Mouse (Mus musculus): ENCODE measurements at regions not wholly inside any gene's neighbourhood (a gene's known extent, or its start where the extent isn't known, plus 50 kb on each side); places are given as distances from the start of the nearest gene placed in this dataset.
A peak's percentile ranks its signal among the peaks of the same experiment; 100 is the strongest.
"Not testable (repeated sequence)": the region's sequence is repeated elsewhere in the genome, so short reads cannot be mapped to it uniquely, and the experiment has no call there.

- no peak for TF ChIP-seq NANOG (IDR thresholded peaks at IDR 0.05; ENCODE audit: borderline replicate concordance, low read length)
- no peak for TF ChIP-seq CTCF (conservative IDR thresholded peaks at IDR 0.05; ENCODE audit: low read length)
- TF ChIP-seq POU5F1 (IDR thresholded peaks at IDR 0.05; ENCODE audit: borderline replicate concordance, low read length), result no peak
- H3K27me3 ChIP-seq (ENCODE audit: insufficient read depth, low read length), result no peaks in the 10 kb centered on the region
- H3K4me3 ChIP-seq (replicated peaks; ENCODE audit: low read length), result no peak overlapping the region
- no peaks in the 10 kb centered on the region for H3K9me3 ChIP-seq (ENCODE audit: low read length)
- H3K36me3 ChIP-seq (ENCODE audit: insufficient read depth, low read length), result no peaks in the 10 kb centered on the region
- H3K4me1 ChIP-seq (replicated peaks; ENCODE audit: low read depth, low read length), result no peaks in the 10 kb centered on the region
Observed at GRCm38 (mm10) chr8:114001674-114002073, 131.7 kb upstream of the Nudt7 start.

GRCm38 (mm10) chr8:114004436-114004835 lies 128.9 kb upstream of the Nudt7 start:
- Histone ChIP-seq H3K36me3 (ENCODE audit: insufficient read depth, low read length) (no peaks in the 10 kb centered on the region), H3K9me3 (ENCODE audit: low read length) (no peaks in the 10 kb centered on the region), H3K4me3 (replicated peaks; ENCODE audit: low read length) (no peak overlapping the region), H3K27me3 (ENCODE audit: insufficient read depth, low read length) (no peaks in the 10 kb centered on the region), H3K4me1 (replicated peaks; ENCODE audit: low read depth, low read length) (no peaks in the 10 kb centered on the region)
- TF ChIP-seq NANOG (IDR thresholded peaks at IDR 0.05; ENCODE audit: borderline replicate concordance, low read length), result no peak
- no peak for TF ChIP-seq POU5F1 (IDR thresholded peaks at IDR 0.05; ENCODE audit: borderline replicate concordance, low read length)
- no peak for TF ChIP-seq CTCF (conservative IDR thresholded peaks at IDR 0.05; ENCODE audit: low read length)

GRCm38 (mm10) chr8:114006587-114006986 lies 126.8 kb upstream of the Nudt7 start:
- Histone ChIP-seq H3K9me3 (ENCODE audit: low read length) (no peaks in the 10 kb centered on the region), H3K4me3 (replicated peaks; ENCODE audit: low read length) (no peak overlapping the region), H3K36me3 (ENCODE audit: insufficient read depth, low read length) (no peaks in the 10 kb centered on the region), H3K27me3 (ENCODE audit: insufficient read depth, low read length) (no peaks in the 10 kb centered on the region), H3K4me1 (replicated peaks; ENCODE audit: low read depth, low read length) (no peaks in the 10 kb centered on the region)
- no peak for TF ChIP-seq CTCF (conservative IDR thresholded peaks at IDR 0.05; ENCODE audit: low read length)
- TF ChIP-seq NANOG (IDR thresholded peaks at IDR 0.05; ENCODE audit: borderline replicate concordance, low read length), result no peak
- no peak for TF ChIP-seq POU5F1 (IDR thresholded peaks at IDR 0.05; ENCODE audit: borderline replicate concordance, low read length)

GRCm38 (mm10) chr8:114007103-114007502 lies 126.3 kb upstream of the Nudt7 start:
- Histone ChIP-seq H3K27me3 (ENCODE audit: insufficient read depth, low read length) (no peaks in the 10 kb centered on the region), H3K36me3 (ENCODE audit: insufficient read depth, low read length) (no peaks in the 10 kb centered on the region), H3K4me3 (replicated peaks; ENCODE audit: low read length) (no peak overlapping the region), H3K9me3 (ENCODE audit: low read length) (no peaks in the 10 kb centered on the region), H3K4me1 (replicated peaks; ENCODE audit: low read depth, low read length) (no peaks in the 10 kb centered on the region)
- TF ChIP-seq NANOG (IDR thresholded peaks at IDR 0.05; ENCODE audit: borderline replicate concordance, low read length) (no peak), CTCF (conservative IDR thresholded peaks at IDR 0.05; ENCODE audit: low read length) (no peak), POU5F1 (IDR thresholded peaks at IDR 0.05; ENCODE audit: borderline replicate concordance, low read length) (no peak)

GRCm38 (mm10) chr8:114018364-114018763 lies 115.0 kb upstream of the Nudt7 start:
- Histone ChIP-seq H3K9me3 (ENCODE audit: low read length) (no peaks in the 10 kb centered on the region), H3K4me1 (replicated peaks; ENCODE audit: low read depth, low read length) (no peaks in the 10 kb centered on the region), H3K36me3 (ENCODE audit: insufficient read depth, low read length) (no peaks in the 10 kb centered on the region), H3K4me3 (replicated peaks; ENCODE audit: low read length) (no peak overlapping the region), H3K27me3 (ENCODE audit: insufficient read depth, low read length) (no peaks in the 10 kb centered on the region)
- TF ChIP-seq NANOG (IDR thresholded peaks at IDR 0.05; ENCODE audit: borderline replicate concordance, low read length) (no peak), CTCF (conservative IDR thresholded peaks at IDR 0.05; ENCODE audit: low read length) (no peak), POU5F1 (IDR thresholded peaks at IDR 0.05; ENCODE audit: borderline replicate concordance, low read length) (no peak)

GRCm38 (mm10) chr8:114030141-114030540 lies 103.2 kb upstream of the Nudt7 start:
- H3K4me1 ChIP-seq (replicated peaks; ENCODE audit: low read depth, low read length); H3K9me3 ChIP-seq (ENCODE audit: low read length); H3K36me3 ChIP-seq (ENCODE audit: insufficient read depth, low read length); H3K4me3 ChIP-seq (replicated peaks; ENCODE audit: low read length); H3K27me3 ChIP-seq (ENCODE audit: insufficient read depth, low read length): not testable (repeated sequence)

GRCm38 (mm10) chr8:114052426-114052825 lies 80.9 kb upstream of the Nudt7 start:
- no peaks in the 10 kb centered on the region for H3K36me3 ChIP-seq (ENCODE audit: insufficient read depth, low read length)
- H3K9me3 ChIP-seq (ENCODE audit: low read length), result peaks cover 5% of the 10 kb centered on the region; the same call in 1 of the 2 replicates
- no peak overlapping the region for H3K4me3 ChIP-seq (replicated peaks; ENCODE audit: low read length)
- TF ChIP-seq CTCF (conservative IDR thresholded peaks at IDR 0.05; ENCODE audit: low read length), result no peak
- TF ChIP-seq POU5F1 (IDR thresholded peaks at IDR 0.05; ENCODE audit: borderline replicate concordance, low read length), result no peak
- no peaks in the 10 kb centered on the region for H3K4me1 ChIP-seq (replicated peaks; ENCODE audit: low read depth, low read length)
- no peaks in the 10 kb centered on the region for H3K27me3 ChIP-seq (ENCODE audit: insufficient read depth, low read length)

GRCm38 (mm10) chr8:114063566-114063965 lies 69.8 kb upstream of the Nudt7 start:
- TF ChIP-seq CTCF (conservative IDR thresholded peaks at IDR 0.05; ENCODE audit: low read length) (peak; percentile 37), POU5F1 (IDR thresholded peaks at IDR 0.05; ENCODE audit: borderline replicate concordance, low read length) (no peak)
- H3K4me1 ChIP-seq (replicated peaks; ENCODE audit: low read depth, low read length), result no peaks in the 10 kb centered on the region

GRCm38 (mm10) chr8:114072330-114072729 lies 61.0 kb upstream of the Nudt7 start:
- Histone ChIP-seq H3K9me3 (ENCODE audit: low read length) (no peaks in the 10 kb centered on the region), H3K4me3 (replicated peaks; ENCODE audit: low read length) (no peak overlapping the region), H3K36me3 (ENCODE audit: insufficient read depth, low read length) (no peaks in the 10 kb centered on the region), H3K4me1 (replicated peaks; ENCODE audit: low read depth, low read length) (no peaks in the 10 kb centered on the region), H3K27me3 (ENCODE audit: insufficient read depth, low read length) (no peaks in the 10 kb centered on the region)
- TF ChIP-seq NANOG (IDR thresholded peaks at IDR 0.05; ENCODE audit: borderline replicate concordance, low read length), result no peak
- TF ChIP-seq POU5F1 (IDR thresholded peaks at IDR 0.05; ENCODE audit: borderline replicate concordance, low read length), result no peak
- no peak for TF ChIP-seq CTCF (conservative IDR thresholded peaks at IDR 0.05; ENCODE audit: low read length)

More at GRCm38 (mm10) chr8:114063566-114063965, 69.8 kb upstream of the Nudt7 start:
- Histone ChIP-seq H3K9me3 (ENCODE audit: low read length) (no peaks in the 10 kb centered on the region), H3K27me3 (ENCODE audit: insufficient read depth, low read length) (no peaks in the 10 kb centered on the region), H3K36me3 (ENCODE audit: insufficient read depth, low read length) (no peaks in the 10 kb centered on the region), H3K4me3 (replicated peaks; ENCODE audit: low read length) (no peak overlapping the region)
